Mouse (Mus musculus) gastrocnemius, postnatal 10 days (tissue): ENCODE results near the gene Gm49510. TPM values are rescaled to one million over a fixed set of nuclear protein-coding genes. Genes with fewer than 3 reads are reported as not detected.

Source experiments
- DNase-seq: peaks from one replicate; pipeline ENCODE4 v3.0.0; 2021; ENCODE audit warnings: mixed read lengths
- microRNA-seq, 2 experiments: library from miRNA; unstranded; fragments of <30 nt; microRNA quantifications; one replicate each; pipeline ENCODE4 v1.2.0; 2021
- total RNA-seq, 2 experiments: library from RNA; stranded (reverse); gene quantifications; 2 replicates each; pipeline ENCODE4 v1.2.3; 2021

Gm49510 gene
- total RNA-seq, 2 experiments from 2014 or later: not detected

GRCm38 (mm10) chr15:78947657-78948056 lies 48.2 kb downstream of the Gm49510 start, which contains the start of gene Triobp:
Triobp (plus strand) TSS chr15:78947724.
- peak; percentile 76 for DNase-seq

DNA sequence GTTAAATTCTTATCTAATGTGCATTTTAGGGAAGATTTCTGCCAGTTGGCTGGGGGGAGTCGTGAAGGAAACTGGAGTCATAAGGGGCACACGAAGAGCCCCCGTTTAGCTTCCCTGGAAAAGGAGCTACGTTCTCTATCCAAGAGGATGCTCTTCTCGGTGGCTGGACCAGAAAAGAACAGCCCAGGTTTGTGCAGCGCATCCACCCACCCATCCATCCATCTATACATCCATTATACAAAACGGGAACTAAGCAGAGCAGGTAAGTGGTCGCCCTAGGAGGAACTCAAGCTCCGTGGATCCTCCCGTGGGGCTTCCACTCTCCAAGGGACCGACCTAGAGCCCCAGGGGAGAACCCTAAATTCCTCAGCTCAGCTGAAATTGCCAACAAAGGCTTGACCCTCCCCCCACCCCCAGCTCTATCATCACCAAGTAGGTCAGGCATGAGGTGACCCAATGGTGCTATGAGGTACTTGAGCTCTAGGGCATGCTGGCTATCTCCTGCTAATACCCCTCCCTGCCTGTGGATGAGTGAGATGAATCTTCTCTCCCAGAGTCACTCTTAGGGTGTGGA lies 48.8 kb downstream of the Gm49510 start:
- DNase-seq: no peak

DNA sequence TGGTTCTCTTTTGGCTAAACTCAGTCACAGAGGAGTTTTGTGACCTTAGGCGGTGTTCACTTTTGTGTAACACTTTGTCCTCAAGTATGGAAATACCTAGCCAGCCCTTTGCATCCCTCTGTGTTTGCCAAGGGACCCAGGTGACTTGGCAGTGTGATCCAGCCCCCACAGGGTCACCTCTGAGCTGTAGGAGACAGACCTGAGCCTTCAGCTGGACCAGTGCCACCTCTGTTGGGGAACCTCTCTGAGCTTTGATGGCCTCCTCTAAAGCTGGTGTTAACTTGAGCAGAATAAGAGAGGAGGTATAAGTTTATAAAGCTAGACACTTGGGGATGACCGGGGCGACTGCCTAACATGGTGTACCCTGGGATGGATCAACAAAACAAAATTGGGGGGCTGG lies 49.4 kb downstream of the Gm49510 start:
- no peak for DNase-seq

- no peak for DNase-seq
Observed at GRCm38 (mm10) chr15:78955663-78956062, 56.2 kb downstream of the Gm49510 start.

DNA sequence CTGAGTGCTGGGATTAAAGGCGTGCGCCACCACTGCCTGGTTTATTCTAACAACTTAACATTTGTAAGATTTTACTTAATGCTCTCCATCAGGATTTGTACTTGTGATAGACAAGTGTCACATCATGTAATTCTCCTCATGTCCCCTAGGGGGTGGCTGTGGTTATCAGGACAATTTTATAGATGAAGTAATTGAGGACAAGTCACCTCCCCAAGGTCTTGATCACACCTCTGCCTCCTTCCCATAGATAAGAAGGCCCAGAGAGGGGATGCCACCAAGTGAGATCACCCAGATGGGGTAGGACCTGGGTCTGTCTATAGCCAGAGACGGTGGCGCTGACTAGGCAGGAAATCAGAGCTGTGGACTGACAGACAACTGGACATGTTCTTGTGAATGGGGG lies 56.9 kb downstream of the Gm49510 start:
- no peak for DNase-seq

DNA sequence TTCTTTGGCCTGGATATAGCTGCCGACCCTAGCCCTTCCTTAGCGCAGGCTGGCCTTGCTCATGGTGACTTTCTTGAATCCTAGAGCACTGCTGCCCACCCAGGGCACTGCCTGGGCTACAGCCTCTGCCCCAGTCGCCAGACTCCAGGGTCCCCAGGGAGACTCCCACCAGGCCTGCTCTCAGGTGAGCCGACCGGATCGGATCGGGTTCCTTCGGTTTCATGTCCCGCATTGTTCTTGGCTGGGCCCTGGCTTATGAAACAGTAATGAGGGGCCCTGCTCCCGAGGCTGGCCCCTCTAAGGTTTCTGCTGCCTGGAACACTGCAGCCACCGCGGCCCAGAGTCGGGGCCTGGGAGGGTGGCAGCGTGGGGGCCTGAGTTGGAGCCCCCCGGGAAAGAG lies 57.6 kb downstream of the Gm49510 start:
- DNase-seq: no peak

GRCm38 (mm10) chr15:78959537-78959936 lies 60.1 kb downstream of the Gm49510 start:
- no peak for DNase-seq

DNA sequence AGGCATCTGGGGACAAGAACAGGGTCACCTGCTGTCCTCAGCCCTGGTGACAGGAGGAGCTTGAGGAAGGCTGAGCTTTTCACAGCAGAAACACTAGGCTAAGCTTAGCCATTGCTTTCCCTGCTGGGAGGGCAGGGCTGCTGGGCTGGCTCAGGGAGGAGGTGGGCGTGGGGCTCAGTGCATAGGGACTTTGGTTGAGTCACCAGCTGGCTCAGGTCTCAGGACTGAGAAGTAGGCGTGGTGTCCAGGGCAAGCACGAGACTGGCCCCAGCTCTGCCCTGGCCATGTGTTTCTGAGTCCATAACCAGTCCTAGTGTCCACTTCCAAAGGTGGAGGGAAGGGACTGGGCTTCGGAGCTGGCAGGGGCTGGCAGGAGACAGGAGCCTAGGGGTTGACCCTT lies 60.6 kb downstream of the Gm49510 start:
- peak; percentile 64 for DNase-seq

GRCm38 (mm10) chr15:78962885-78963284 lies 63.4 kb downstream of the Gm49510 start:
- DNase-seq: peak; percentile 81

Small RNA genes within 50 kb of the gene (microRNA-seq; reads per million reads assigned to microRNA genes)
- 0 to 0.32 reads per million in 2 experiments for gene Mir6955

Other genes with a start within 250 kb of the Gm49510 start
- gene Elfn2, start 180.9 kb upstream of the Gm49510 start, total RNA-seq: under 1 TPM; 0.20 to 0.23 TPM
- 1 to 10 TPM; 7.9 to 9.5 TPM for gene Mfng, start 126.2 kb upstream of the Gm49510 start, total RNA-seq
- 10 to 100 TPM in 1 of 2 experiments, 1 to 10 TPM in 1; 9.3 to 11.3 TPM for gene Card10, start 96.6 kb upstream of the Gm49510 start, total RNA-seq
- gene Cdc42ep1, start 57.0 kb upstream of the Gm49510 start, total RNA-seq: 10 to 100 TPM; 26.3 to 35.0 TPM
- not detected for gene Lgals2, start 44.1 kb upstream of the Gm49510 start, total RNA-seq
- 10 to 100 TPM; 31.1 to 33.8 TPM for gene Gga1, start 22.5 kb upstream of the Gm49510 start, total RNA-seq
- 10 to 100 TPM in 1 of 2 experiments, 1 to 10 TPM in 1; 6.0 to 11.6 TPM for gene Sh3bp1, start 101 bp downstream of the Gm49510 start, total RNA-seq
- gene Pdxp, start 14.3 kb downstream of the Gm49510 start, total RNA-seq: 10 to 100 TPM in 1 of 2 experiments, 1 to 10 TPM in 1; 9.4 to 10.1 TPM
- gene Lgals1, start 27.1 kb downstream of the Gm49510 start, total RNA-seq: 100 to 1,000 TPM; 679 to 727 TPM
- gene Nol12, start 35.3 kb downstream of the Gm49510 start, total RNA-seq: 10 to 100 TPM; 27.1 to 30.7 TPM
- gene Triobp, start 48.1 kb downstream of the Gm49510 start, total RNA-seq: 10 to 100 TPM; 65.1 to 76.8 TPM
- gene H1f0, start 128.8 kb downstream of the Gm49510 start, total RNA-seq: 100 to 1,000 TPM; 193 to 214 TPM
- under 1 TPM; 0.25 to 0.35 TPM for gene Galr3, start 142.2 kb downstream of the Gm49510 start, total RNA-seq
- gene Ankrd54, start 163.2 kb downstream of the Gm49510 start, total RNA-seq: 1 to 10 TPM; 6.1 to 8.6 TPM
- 10 to 100 TPM; 80.0 to 86.2 TPM for gene Eif3l, start 175.5 kb downstream of the Gm49510 start, total RNA-seq
- 10 to 100 TPM; 17.4 to 20.4 TPM for gene Micall1, start 209.2 kb downstream of the Gm49510 start, total RNA-seq
- gene Polr2f, start 241.3 kb downstream of the Gm49510 start, total RNA-seq: 10 to 100 TPM; 73.5 to 80.9 TPM
- gene 1700088E04Rik, start 241.6 kb downstream of the Gm49510 start, total RNA-seq: 1 to 10 TPM in 1 of 2 experiments, under 1 TPM in 1; 0.54 to 1.1 TPM